Mouse (Mus musculus): ENCODE measurements around the gene Ctr9. TPM values are rescaled to one million over a fixed set of nuclear protein-coding genes. Genes with fewer than 3 reads are reported as not detected.

Ctr9 gene
- polyA plus RNA-seq, 1 experiment from 2014 or later, result 73.3 TPM

DNA sequence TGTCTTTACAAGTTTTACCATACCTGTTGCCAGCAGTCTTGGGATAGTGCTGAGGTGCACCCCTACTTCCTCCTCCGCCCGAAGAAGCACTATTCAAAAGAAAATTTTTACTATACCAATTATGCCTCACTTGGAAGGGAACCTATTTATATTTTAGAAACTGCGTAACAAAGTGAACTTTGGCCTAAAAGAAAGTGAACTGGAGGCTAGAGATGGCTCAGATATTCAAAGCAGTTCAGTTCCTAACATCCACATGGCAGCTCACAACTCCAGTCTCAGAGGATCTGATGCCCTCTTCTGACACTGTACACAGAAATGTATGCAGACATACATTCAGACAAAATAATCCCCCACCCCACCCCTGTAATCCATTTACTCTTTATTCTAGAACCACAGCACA, 52.1 kb downstream of the Ctr9 start:
- Histone ChIP-seq H3K9ac (ENCODE audit: low read length) (peak overlapping the region; percentile 99), H3K27me3 (ENCODE audit: control insufficient read depth, insufficient read depth, low read length) (no peaks in the 10 kb centered on the region), H3K36me3 (ENCODE audit: control insufficient read depth, insufficient read depth, low read length) (peaks cover 26% of the 10 kb centered on the region), H3K4me1 (ENCODE audit: control insufficient read depth, insufficient read depth, low read length) (peaks cover 10% of the 10 kb centered on the region; the same call in 1 of the 2 replicates), H3K9me3 (ENCODE audit: control insufficient read depth, low read length) (no peaks in the 10 kb centered on the region), H3K4me3 (ENCODE audit: low read depth, low read length) (peak overlapping the region; percentile 94), H3K27ac (replicated peaks; ENCODE audit: low read depth, low read length) (no peak overlapping the region), H3K4me2 (ENCODE audit: low read depth, severe bottlenecking) (peak overlapping the region; percentile 61)
- ATAC-seq (ENCODE audit: insufficient number of reproducible peaks, low FRiP score, low TSS enrichment, low read depth), result no peak
- 92% methylated on average over 3 of the region's 3 CpGs for WGBS
- no peak for DNase-seq (ENCODE audit: low spot score)

- H3K9me3 ChIP-seq (ENCODE audit: control insufficient read depth, low read length), result no peaks in the 10 kb centered on the region
- peak overlapping the region; percentile 100 for H3K27ac ChIP-seq (replicated peaks; ENCODE audit: low read depth, low read length)
- under 1% methylated on average over 83 of the region's 83 CpGs for WGBS
- ATAC-seq (ENCODE audit: insufficient number of reproducible peaks, low FRiP score, low TSS enrichment, low read depth) (peak; percentile 78), DNase-seq (ENCODE audit: low spot score) (peak; percentile 92)
- peak overlapping the region; percentile 94 for H3K4me3 ChIP-seq (ENCODE audit: low read depth, low read length)
- peak overlapping the region; percentile 61; the same call in 1 of the 2 replicates for H3K4me2 ChIP-seq (ENCODE audit: low read depth, severe bottlenecking)
- peaks cover 21% of the 10 kb centered on the region for H3K36me3 ChIP-seq (ENCODE audit: control insufficient read depth, insufficient read depth, low read length)
- H3K4me1 ChIP-seq (ENCODE audit: control insufficient read depth, insufficient read depth, low read length), result peaks cover 10% of the 10 kb centered on the region; the same call in 1 of the 2 replicates
- no peaks in the 10 kb centered on the region for H3K27me3 ChIP-seq (ENCODE audit: control insufficient read depth, insufficient read depth, low read length)
- peak overlapping the region; percentile 99 for H3K9ac ChIP-seq (ENCODE audit: low read length)
Observed at GRCm38 (mm10) chr7:111082043-111082821, 53.5 kb downstream of the Ctr9 start.

DNA sequence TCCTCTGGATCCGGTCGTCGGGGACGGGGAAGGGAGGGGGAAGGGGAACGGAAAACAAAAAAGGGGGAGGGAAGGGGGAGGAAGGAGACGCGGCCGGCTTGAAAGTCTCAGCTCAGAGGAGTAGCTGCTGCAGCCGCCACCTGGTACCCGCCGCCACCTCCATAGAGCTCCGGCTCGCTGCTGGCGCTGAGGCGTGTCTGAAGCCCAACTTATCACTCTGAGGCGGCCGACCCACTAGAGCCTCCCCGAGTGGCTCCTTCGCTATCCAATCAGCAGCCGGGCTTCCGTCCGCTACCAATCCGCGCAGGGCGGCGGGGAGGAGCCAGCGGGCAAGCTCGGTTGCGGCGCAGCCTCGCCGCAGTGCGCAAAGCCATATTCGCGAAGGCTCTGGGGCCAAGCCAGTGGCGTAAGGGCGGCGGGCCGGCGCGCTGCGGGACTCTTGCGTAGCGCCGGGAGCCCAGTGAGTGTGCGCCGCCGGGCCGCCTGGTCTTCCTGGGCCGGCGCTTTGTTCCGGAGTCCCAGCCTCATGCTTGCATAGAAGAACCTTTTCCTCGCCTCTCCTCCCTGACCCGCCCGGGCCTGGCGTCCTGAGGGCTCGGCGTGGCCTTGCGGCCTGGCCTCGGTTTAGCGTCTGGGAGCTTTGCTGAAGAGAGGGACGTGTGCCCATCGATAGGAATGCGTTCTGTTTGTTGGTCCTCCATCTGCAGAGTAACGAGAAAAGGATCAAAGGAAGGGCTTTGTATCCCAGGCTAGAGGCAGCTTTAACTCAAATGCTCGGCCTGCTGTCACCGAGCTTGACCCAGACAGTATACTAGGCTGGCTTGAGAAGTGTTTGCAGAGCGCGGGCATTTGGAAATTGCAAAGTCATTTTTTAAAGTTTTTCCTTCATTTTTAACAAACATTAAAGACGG, 54.3 kb downstream of the Ctr9 start, which contains the start of gene Eif4g2:
Eif4g2 (minus strand) TSS at position 209 of the 911 bp plus-strand sequence.
- Histone ChIP-seq H3K36me3 (ENCODE audit: control insufficient read depth, insufficient read depth, low read length) (peaks cover 18% of the 10 kb centered on the region), H3K9me3 (ENCODE audit: control insufficient read depth, low read length) (no peaks in the 10 kb centered on the region), H3K4me2 (ENCODE audit: low read depth, severe bottlenecking) (peak within 1 kb of the TSS; percentile 61), H3K27ac (replicated peaks; ENCODE audit: low read depth, low read length) (peak within 1 kb of the TSS; percentile 100), H3K9ac (ENCODE audit: low read length) (peak within 1 kb of the TSS; percentile 99), H3K4me3 (ENCODE audit: low read depth, low read length) (peak within 1 kb of the TSS; percentile 94), H3K27me3 (ENCODE audit: control insufficient read depth, insufficient read depth, low read length) (no peaks in the 10 kb centered on the region), H3K4me1 (ENCODE audit: control insufficient read depth, insufficient read depth, low read length) (peaks cover 10% of the 10 kb centered on the region; the same call in 1 of the 2 replicates)
- ATAC-seq (ENCODE audit: insufficient number of reproducible peaks, low FRiP score, low TSS enrichment, low read depth) (peak; percentile 99), DNase-seq (ENCODE audit: low spot score) (peak; percentile 98)
- WGBS, result under 1% methylated on average over 69 of the region's 70 CpGs

DNA sequence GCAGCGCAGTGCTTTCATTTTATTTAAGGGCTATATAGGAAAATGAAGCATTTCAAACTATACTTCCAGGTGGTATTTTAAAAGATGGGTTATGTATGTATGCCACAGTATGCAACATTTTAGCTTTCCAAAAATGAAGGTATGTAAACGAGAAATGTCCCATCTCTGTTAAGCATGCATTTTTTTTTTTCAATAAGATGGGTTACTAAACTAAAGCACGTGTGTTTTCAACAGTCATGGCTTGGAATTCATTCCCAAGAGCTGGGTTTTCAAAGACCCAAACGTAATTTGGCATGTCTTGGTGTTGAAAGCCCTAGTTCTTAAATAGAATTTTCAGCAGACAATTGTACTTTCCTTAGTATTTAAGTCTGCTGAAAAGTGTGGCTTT, 55.0 kb downstream of the Ctr9 start:
- DNase-seq (ENCODE audit: low spot score), result no peak
- no peak for ATAC-seq (ENCODE audit: insufficient number of reproducible peaks, low FRiP score, low TSS enrichment, low read depth)
- Histone ChIP-seq H3K36me3 (ENCODE audit: control insufficient read depth, insufficient read depth, low read length) (peaks cover 18% of the 10 kb centered on the region), H3K9me3 (ENCODE audit: control insufficient read depth, low read length) (no peaks in the 10 kb centered on the region), H3K4me1 (ENCODE audit: control insufficient read depth, insufficient read depth, low read length) (peaks cover 10% of the 10 kb centered on the region; the same call in 1 of the 2 replicates), H3K27me3 (ENCODE audit: control insufficient read depth, insufficient read depth, low read length) (no peaks in the 10 kb centered on the region), H3K27ac (replicated peaks; ENCODE audit: low read depth, low read length) (peak overlapping the region; percentile 100), H3K9ac (ENCODE audit: low read length) (peak overlapping the region; percentile 99), H3K4me2 (ENCODE audit: low read depth, severe bottlenecking) (peak overlapping the region; percentile 59), H3K4me3 (ENCODE audit: low read depth, low read length) (peak overlapping the region; percentile 94)
- 18% methylated on average over 4 of the region's 4 CpGs for WGBS

- Histone ChIP-seq H3K36me3 (ENCODE audit: control insufficient read depth, insufficient read depth, low read length) (peaks cover 17% of the 10 kb centered on the region), H3K27me3 (ENCODE audit: control insufficient read depth, insufficient read depth, low read length) (no peaks in the 10 kb centered on the region), H3K4me3 (ENCODE audit: low read depth, low read length) (no peak overlapping the region), H3K4me1 (ENCODE audit: control insufficient read depth, insufficient read depth, low read length) (peaks cover 10% of the 10 kb centered on the region; the same call in 1 of the 2 replicates), H3K4me2 (ENCODE audit: low read depth, severe bottlenecking) (no peak overlapping the region), H3K27ac (replicated peaks; ENCODE audit: low read depth, low read length) (no peak overlapping the region), H3K9ac (ENCODE audit: low read length) (no peak overlapping the region), H3K9me3 (ENCODE audit: control insufficient read depth, low read length) (no peaks in the 10 kb centered on the region)
- DNase-seq (ENCODE audit: low spot score) (no peak), ATAC-seq (ENCODE audit: insufficient number of reproducible peaks, low FRiP score, low TSS enrichment, low read depth) (no peak)
- 86% methylated on average over 2 of the region's 2 CpGs for WGBS
Observed at GRCm38 (mm10) chr7:111084443-111084842, 55.7 kb downstream of the Ctr9 start.

DNA sequence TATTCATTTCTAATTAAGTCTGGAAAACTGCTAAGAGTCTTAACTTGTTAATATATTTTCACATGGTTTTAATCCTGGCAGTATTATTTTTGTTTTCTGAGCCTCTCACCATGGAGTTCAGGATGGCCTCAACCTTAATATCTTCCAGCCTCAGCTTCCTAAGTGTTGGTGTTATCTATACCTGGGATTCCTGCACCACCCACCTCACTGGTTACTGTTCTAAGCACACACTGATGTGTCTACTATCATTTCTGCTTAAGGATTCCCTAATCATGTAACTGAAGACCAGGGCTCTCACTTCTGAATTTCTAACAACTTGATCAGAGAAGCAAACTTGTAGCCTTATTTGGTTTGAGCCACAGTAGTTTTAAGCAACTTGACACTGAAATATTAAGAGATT, 56.4 kb downstream of the Ctr9 start:
- Histone ChIP-seq H3K4me1 (ENCODE audit: control insufficient read depth, insufficient read depth, low read length) (peaks cover 8% of the 10 kb centered on the region; the same call in 1 of the 2 replicates), H3K36me3 (ENCODE audit: control insufficient read depth, insufficient read depth, low read length) (peaks cover 10% of the 10 kb centered on the region; the same call in 1 of the 2 replicates), H3K4me3 (ENCODE audit: low read depth, low read length) (no peak overlapping the region), H3K9ac (ENCODE audit: low read length) (no peak overlapping the region), H3K9me3 (ENCODE audit: control insufficient read depth, low read length) (no peaks in the 10 kb centered on the region), H3K4me2 (ENCODE audit: low read depth, severe bottlenecking) (no peak overlapping the region), H3K27me3 (ENCODE audit: control insufficient read depth, insufficient read depth, low read length) (no peaks in the 10 kb centered on the region), H3K27ac (replicated peaks; ENCODE audit: low read depth, low read length) (no peak overlapping the region)
- ATAC-seq (ENCODE audit: insufficient number of reproducible peaks, low FRiP score, low TSS enrichment, low read depth) (no peak), DNase-seq (ENCODE audit: low spot score) (no peak)

GRCm38 (mm10) chr7:111095169-111095568, 66.4 kb downstream of the Ctr9 start:
- Histone ChIP-seq H3K4me3 (ENCODE audit: low read depth, low read length) (no peak overlapping the region), H3K9ac (ENCODE audit: low read length) (no peak overlapping the region), H3K27ac (replicated peaks; ENCODE audit: low read depth, low read length) (no peak overlapping the region), H3K9me3 (ENCODE audit: control insufficient read depth, low read length) (no peaks in the 10 kb centered on the region), H3K36me3 (ENCODE audit: control insufficient read depth, insufficient read depth, low read length) (no peaks in the 10 kb centered on the region), H3K4me2 (ENCODE audit: low read depth, severe bottlenecking) (no peak overlapping the region), H3K4me1 (ENCODE audit: control insufficient read depth, insufficient read depth, low read length) (no peaks in the 10 kb centered on the region), H3K27me3 (ENCODE audit: control insufficient read depth, insufficient read depth, low read length) (no peaks in the 10 kb centered on the region)
- 77% methylated on average over 2 of the region's 2 CpGs for WGBS
- no peak for ATAC-seq (ENCODE audit: insufficient number of reproducible peaks, low FRiP score, low TSS enrichment, low read depth)
- no peak for DNase-seq (ENCODE audit: low spot score)

- Histone ChIP-seq H3K4me3 (ENCODE audit: low read depth, low read length) (no peak overlapping the region), H3K4me1 (ENCODE audit: control insufficient read depth, insufficient read depth, low read length) (no peaks in the 10 kb centered on the region)
Observed at GRCm38 (mm10) chr7:111098196-111098595, 69.4 kb downstream of the Ctr9 start.

More at GRCm38 (mm10) chr7:111098196-111098595, 69.4 kb downstream of the Ctr9 start:
- ATAC-seq (ENCODE audit: insufficient number of reproducible peaks, low FRiP score, low TSS enrichment, low read depth) (no peak), DNase-seq (ENCODE audit: low spot score) (no peak)
- no peaks in the 10 kb centered on the region for H3K27me3 ChIP-seq (ENCODE audit: control insufficient read depth, insufficient read depth, low read length)
- no peak overlapping the region for H3K27ac ChIP-seq (replicated peaks; ENCODE audit: low read depth, low read length)
- H3K9me3 ChIP-seq (ENCODE audit: control insufficient read depth, low read length), result no peaks in the 10 kb centered on the region
- 94% methylated on average over 1 of the region's 1 CpGs for WGBS
- no peak overlapping the region for H3K4me2 ChIP-seq (ENCODE audit: low read depth, severe bottlenecking)
- H3K36me3 ChIP-seq (ENCODE audit: control insufficient read depth, insufficient read depth, low read length), result no peaks in the 10 kb centered on the region
- H3K9ac ChIP-seq (ENCODE audit: low read length), result no peak overlapping the region
